Mouse (Mus musculus): Measurements from ENCODE around the gene Slc17a7. TPM values are rescaled to one million over a fixed set of nuclear protein-coding genes. Genes with fewer than 3 reads are reported as not detected.

Slc17a7 gene
- total and polyA plus RNA-seq, 3 experiments = 0.11 TPM; not detected in 2

DNA sequence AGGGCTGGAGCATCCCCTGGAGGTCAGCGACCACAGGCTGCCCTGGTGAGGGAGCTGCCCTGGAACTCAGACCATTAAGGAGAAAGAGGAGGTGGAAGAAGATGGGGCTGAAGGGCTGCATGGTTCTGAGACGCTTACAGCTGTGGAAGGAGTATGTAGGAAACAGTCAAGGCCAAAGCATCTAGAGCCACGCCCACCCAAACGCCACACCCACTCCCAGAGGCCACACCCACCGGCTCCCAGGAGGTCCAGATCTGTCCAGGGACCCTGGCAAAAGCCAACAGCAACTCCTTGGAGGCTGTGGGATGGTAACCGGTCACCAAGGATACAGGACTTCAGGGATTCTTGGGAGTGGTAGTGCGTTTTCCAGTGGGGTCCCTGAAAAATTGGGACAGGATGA is 14.8 kb downstream of the Slc17a7 start:
- TF ChIP-seq RAD21 (IDR thresholded peaks at IDR 0.05; ENCODE audit: low read depth, low read length) (no peak), CHD2 (IDR thresholded peaks at IDR 0.05; ENCODE audit: low read length) (no peak), PAX5 (IDR thresholded peaks at IDR 0.05; ENCODE audit: low read length) (no peak), USF1 (IDR thresholded peaks at IDR 0.05; ENCODE audit: low read depth, low read length) (no peak), E2F4 (IDR thresholded peaks at IDR 0.05; ENCODE audit: insufficient replicate concordance, low read depth, low read length) (no peak), ZKSCAN1 (IDR thresholded peaks at IDR 0.05; ENCODE audit: borderline replicate concordance, low read depth, low read length) (no peak), MXI1 (IDR thresholded peaks at IDR 0.05; ENCODE audit: low read depth, low read length) (no peak), MAZ (IDR thresholded peaks at IDR 0.05; ENCODE audit: low read depth, low read length) (no peak)
- no peak overlapping the region for H3K4me2 ChIP-seq (ENCODE audit: insufficient read depth, low read depth, poor library complexity, severe bottlenecking)
- no peaks in the 10 kb centered on the region for H3K36me3 ChIP-seq (replicated peaks in 1 of 2; ENCODE audit: control insufficient read depth in 1 of 2, insufficient read depth in 1 of 2, low read length in 1 of 2)
- H3K27me3 ChIP-seq (replicated peaks) = peaks cover 88% of the 10 kb centered on the region
- peaks cover 7 to 18% of the 10 kb centered on the region in 2 experiments for H3K4me1 ChIP-seq (ENCODE audit: control insufficient read depth in 1 of 2, insufficient read depth in 2 of 2)
- no peak for DNase-seq (ENCODE audit: extremely low read depth)
- H3K9ac ChIP-seq (ENCODE audit: insufficient read depth, low read depth) = no peak overlapping the region
- H3K27ac ChIP-seq (ENCODE audit: insufficient read depth, low read depth) = no peak overlapping the region
- in situ Hi-C loops (cut with MboI; ENCODE audit: low pct_ligation_motif_present, low pct_unique_long_range_greater_than_20kb, low sequenced_read_pairs) (no loop called here), dilution Hi-C loops (cut with MboI; ENCODE audit: extremely low pct_ligation_motif_present, extremely low pct_unique_long_range_greater_than_20kb, low sequenced_read_pairs) (no loop called here)
- H3K4me3 ChIP-seq (replicated peaks in 1 of 3; ENCODE audit: low read depth in 2 of 3, low read length in 2 of 3, poor library complexity in 1 of 3) = no peak overlapping the region
- peaks cover 2% of the 10 kb centered on the region for H3K9me3 ChIP-seq (replicated peaks; ENCODE audit: low read length)
- no peaks in the 10 kb centered on the region for H3K79me2 ChIP-seq (replicated peaks; ENCODE audit: control insufficient read depth, extremely low read depth, insufficient read depth, poor library complexity, severe bottlenecking)

DNA sequence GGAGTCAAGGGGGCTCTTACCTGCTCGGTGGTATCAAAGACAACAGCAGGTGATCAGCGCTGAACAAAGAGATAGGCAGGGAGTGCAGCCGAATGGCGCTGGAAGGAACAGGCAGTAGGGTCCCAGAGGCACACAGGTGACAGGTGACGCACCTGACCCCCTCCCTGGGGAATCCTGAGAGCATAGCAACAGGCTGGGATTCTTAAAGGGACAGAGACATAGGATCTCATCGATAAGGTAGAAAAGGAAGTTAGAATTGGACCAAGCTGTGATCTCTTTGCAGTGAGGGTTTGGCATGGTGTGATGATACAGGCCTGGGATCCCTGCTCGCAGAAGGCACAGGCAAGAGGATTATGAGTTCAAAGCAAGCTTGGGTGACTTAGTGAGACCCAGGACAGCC is 15.7 kb downstream of the Slc17a7 start, which contains the start of gene Gfy:
Gene Gfy (minus strand): TSS at position 101 of the 400 bp plus-strand sequence.
- H3K79me2 ChIP-seq (replicated peaks; ENCODE audit: control insufficient read depth, extremely low read depth, insufficient read depth, poor library complexity, severe bottlenecking) = no peaks in the 10 kb centered on the region
- DNase-seq (ENCODE audit: extremely low read depth) = no peak
- H3K4me1 ChIP-seq (ENCODE audit: control insufficient read depth in 1 of 2, insufficient read depth in 2 of 2) = peaks cover 6 to 16% of the 10 kb centered on the region in 2 experiments
- in situ Hi-C loops (cut with MboI; ENCODE audit: low pct_ligation_motif_present, low pct_unique_long_range_greater_than_20kb, low sequenced_read_pairs) = no loop called here
- H3K9me3 ChIP-seq (replicated peaks; ENCODE audit: low read length) = peaks cover 2% of the 10 kb centered on the region
- H3K9ac ChIP-seq (ENCODE audit: insufficient read depth, low read depth) = no peak within 1 kb of the TSS
- no peak within 1 kb of the TSS for H3K27ac ChIP-seq (ENCODE audit: insufficient read depth, low read depth)
- H3K4me3 ChIP-seq (replicated peaks in 1 of 3; ENCODE audit: low read depth in 2 of 3, low read length in 2 of 3, poor library complexity in 1 of 3) = no peak within 1 kb of the TSS
- dilution Hi-C loops (cut with MboI; ENCODE audit: extremely low pct_ligation_motif_present, extremely low pct_unique_long_range_greater_than_20kb, low sequenced_read_pairs) = no loop called here
- no peak within 1 kb of the TSS for H3K4me2 ChIP-seq (ENCODE audit: insufficient read depth, low read depth, poor library complexity, severe bottlenecking)
- TF ChIP-seq POLR2AphosphoS2 (IDR thresholded peaks at IDR 0.05; ENCODE audit: low read depth, low read length) (no peak), ETS1 (conservative IDR thresholded peaks at IDR 0.05; ENCODE audit: low read depth, low read length) (no peak), CTCF (conservative IDR thresholded peaks at IDR 0.05 in 1 of 2, IDR thresholded peaks at IDR 0.05 in 1 of 2; ENCODE audit: low read depth in 2 of 2, low read length in 2 of 2) (no peak), MYC (IDR thresholded peaks at IDR 0.05; ENCODE audit: low read depth, low read length) (no peak), TBP (conservative IDR thresholded peaks at IDR 0.05; ENCODE audit: low read depth, low read length) (no peak), MAFK (IDR thresholded peaks at IDR 0.05; ENCODE audit: insufficient replicate concordance, low read length) (no peak), NRF1 (IDR thresholded peaks at IDR 0.05; ENCODE audit: low read depth, low read length) (no peak), ZNF384 (IDR thresholded peaks at IDR 0.05; ENCODE audit: low read depth, low read length) (no peak), EP300 (IDR thresholded peaks at IDR 0.05; ENCODE audit: low read length) (no peak), ELF1 (IDR thresholded peaks at IDR 0.05; ENCODE audit: low read depth, low read length) (no peak), USF2 (conservative IDR thresholded peaks at IDR 0.05; ENCODE audit: low read depth, low read length) (no peak), ZKSCAN1 (IDR thresholded peaks at IDR 0.05; ENCODE audit: borderline replicate concordance, low read depth, low read length) (no peak), RCOR1 (conservative IDR thresholded peaks at IDR 0.05; ENCODE audit: low read depth, low read length) (no peak), HCFC1 (IDR thresholded peaks at IDR 0.05; ENCODE audit: low read depth, low read length) (no peak)
- no peaks in the 10 kb centered on the region for H3K36me3 ChIP-seq (replicated peaks in 1 of 2; ENCODE audit: control insufficient read depth in 1 of 2, insufficient read depth in 1 of 2, low read length in 1 of 2)
- peaks cover 95% of the 10 kb centered on the region for H3K27me3 ChIP-seq (replicated peaks)
